Mouse (Mus musculus) naive thymus-derived CD4-positive, alpha-beta T cell, adult 5 months (primary cell): ENCODE data around the gene P2ry4. TPM values are rescaled to one million over a fixed set of nuclear protein-coding genes. Genes with fewer than 3 reads are reported as not detected.

Experiments used
- polyA plus RNA-seq: library from polyadenylated mRNA; unstranded; fragments of 100-300 nt; shearing (Covaris generic); gene quantifications from one replicate; pipeline ENCODE4 v1.2.1, GENCODE M21; 2017

The P2ry4 gene
- not detected for polyA plus RNA-seq

DNA sequence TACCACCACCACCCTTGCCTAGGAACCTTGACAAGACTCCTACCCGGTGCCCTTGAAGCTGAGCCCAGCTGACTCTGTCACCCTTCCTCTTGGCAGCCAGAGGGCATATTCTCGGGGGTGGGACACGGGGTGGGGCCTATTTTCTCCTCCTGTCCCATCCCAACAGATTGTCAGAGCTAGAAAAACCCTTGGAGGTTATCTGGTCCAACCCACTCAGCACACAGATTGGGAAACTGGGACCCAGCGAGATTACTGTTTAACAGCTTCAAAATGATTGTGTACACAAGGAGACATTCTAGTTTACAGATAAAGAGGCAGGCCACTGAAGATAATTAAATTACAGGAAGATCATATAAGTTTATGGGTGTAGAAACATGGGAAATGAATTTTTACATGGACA lies at the start of gene P2ry4:
P2ry4 (minus strand) TSS at position 79 of the 400 bp plus-strand sequence.

GRCm38 (mm10) chrX:100625802-100626793 lies 31.4 kb upstream of the P2ry4 start, which contains the start of gene Pdzd11:
Gene Pdzd11, minus strand, starts transcription at chrX:100626568.

DNA sequence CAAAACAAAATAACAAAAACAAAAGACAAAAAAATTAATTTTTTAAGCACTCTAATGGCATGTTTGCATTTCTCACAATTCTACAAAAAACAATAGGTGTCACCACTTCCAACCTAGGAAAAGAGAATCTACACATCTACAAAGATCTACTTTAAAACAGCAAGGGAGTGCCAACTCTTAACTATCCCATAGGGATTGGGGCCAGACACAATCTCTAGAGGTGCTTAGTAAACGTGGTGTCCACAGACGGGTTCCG lies 30.8 kb upstream of the P2ry4 start, which contains the start of gene Kif4:
Kif4 (plus strand) TSS at position 192 of the 256 bp plus-strand sequence.

GRCm38 (mm10) chrX:100605314-100605713 lies 10.6 kb upstream of the P2ry4 start, which contains the start of gene Arr3:
Gene Arr3, plus strand, starts transcription at chrX:100605497.

GRCm38 (mm10) chrX:100571951-100572350 lies 22.7 kb downstream of the P2ry4 start, which contains the start of gene Awat1:
Gene Awat1, plus strand, starts transcription at chrX:100572251.

Other genes with a start within 250 kb of the P2ry4 start
- not detected for gene Otud6a, start 165.9 kb downstream of the P2ry4 start, polyA plus RNA-seq
- not detected for gene Awat2, start 152.2 kb downstream of the P2ry4 start, polyA plus RNA-seq
- 27.4 TPM for gene Igbp1, start 100.6 kb downstream of the P2ry4 start, polyA plus RNA-seq
- not detected for gene Dgat2l6, start 70.0 kb downstream of the P2ry4 start, polyA plus RNA-seq
- gene Awat1, start 22.6 kb downstream of the P2ry4 start, polyA plus RNA-seq = not detected
- not detected for gene Arr3, start 10.6 kb upstream of the P2ry4 start, polyA plus RNA-seq
- gene Kif4, start 30.9 kb upstream of the P2ry4 start, polyA plus RNA-seq = 0.32 TPM
- gene Pdzd11, start 31.7 kb upstream of the P2ry4 start, polyA plus RNA-seq = 18.5 TPM
- not detected for gene Gdpd2, start 135.0 kb upstream of the P2ry4 start, polyA plus RNA-seq
- 6.6 TPM for gene Dlg3, start 172.9 kb upstream of the P2ry4 start, polyA plus RNA-seq